Mouse (Mus musculus): ENCODE data around the gene Gprc5d. TPM values are rescaled to one million over a fixed set of nuclear protein-coding genes. Genes with fewer than 3 reads are reported as not detected.

Gprc5d gene
- total RNA-seq, 4 experiments from 2014 or later: not detected

DNA sequence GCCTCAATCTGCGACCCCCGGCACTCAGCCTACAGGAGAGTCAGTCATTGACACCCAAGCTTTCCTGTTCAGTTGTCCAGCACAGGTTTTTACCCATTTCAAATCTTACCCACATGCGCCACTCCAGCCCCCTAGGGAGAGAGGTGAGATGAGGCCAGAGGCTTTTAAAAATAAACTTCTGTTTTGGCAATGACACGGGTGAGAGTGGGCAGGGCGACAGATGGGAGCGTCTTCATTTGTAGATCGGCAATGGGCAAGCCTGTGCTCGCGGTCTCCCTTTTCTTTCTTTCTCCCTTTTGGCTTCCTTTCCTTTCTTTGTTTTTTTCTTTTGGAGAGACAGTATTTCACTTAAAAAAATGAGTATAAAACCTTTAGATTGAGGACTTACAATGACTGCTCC, 15.4 kb upstream of the Gprc5d start:
- DNase-seq: no peak

GRCm38 (mm10) chr6:135133086-135133485, 15.0 kb upstream of the Gprc5d start:
- no peak for DNase-seq

- DNase-seq: no peak
Measured at GRCm38 (mm10) chr6:135124755-135125380, 6.8 kb upstream of the Gprc5d start.

- DNase-seq: no peak
Measured at GRCm38 (mm10) chr6:135116479-135116878, 1.6 kb downstream of the Gprc5d start.

DNA sequence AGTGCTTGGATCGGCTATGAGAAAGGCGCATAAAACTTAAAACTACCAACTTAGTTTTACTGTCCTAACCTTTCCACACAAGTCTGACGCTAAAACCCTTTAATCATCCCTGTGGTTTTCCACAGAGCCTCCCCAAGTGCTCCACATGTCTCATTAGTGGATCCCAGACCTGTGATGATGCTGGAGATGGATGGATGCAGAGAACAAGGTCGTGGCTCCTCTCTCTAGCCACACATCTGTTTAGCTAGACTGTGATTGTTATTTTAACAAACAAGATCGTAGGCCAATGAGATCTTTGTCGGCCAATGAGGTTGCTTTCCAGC, 5.0 kb downstream of the Gprc5d start:
- DNase-seq: no peak

- DNase-seq: no peak
Measured at GRCm38 (mm10) chr6:135112411-135113113, 5.5 kb downstream of the Gprc5d start.

GRCm38 (mm10) chr6:135107014-135107413, 11.1 kb downstream of the Gprc5d start:
- no peak for DNase-seq

DNA sequence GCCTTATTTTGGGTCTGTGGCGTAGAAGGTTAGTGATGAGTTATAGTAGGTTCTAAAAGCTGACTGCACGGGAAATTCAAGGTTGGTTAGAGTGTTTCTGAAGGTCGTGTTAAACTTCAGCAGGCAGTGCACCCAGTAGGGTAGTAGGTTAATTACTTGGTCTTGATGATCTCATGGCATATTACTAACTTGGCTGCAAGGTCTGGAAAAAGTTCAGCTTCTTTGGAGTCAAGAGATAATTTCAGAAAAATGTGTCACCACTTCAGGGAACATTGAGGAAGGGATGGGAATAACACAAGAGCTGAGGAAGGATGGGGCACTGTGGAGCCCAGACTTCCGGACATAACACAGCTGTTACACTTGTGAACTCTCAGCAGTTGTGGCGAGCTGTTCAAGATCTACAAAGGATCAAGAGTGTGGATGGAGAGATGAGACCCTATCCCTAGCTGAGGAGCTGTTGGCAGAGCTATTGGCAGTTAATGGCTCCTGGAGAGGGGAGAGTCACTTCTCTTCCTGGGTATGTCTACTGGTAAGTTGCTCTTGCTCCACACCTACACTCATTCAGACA, 15.3 kb downstream of the Gprc5d start:
- DNase-seq: peak; percentile 30

DNA sequence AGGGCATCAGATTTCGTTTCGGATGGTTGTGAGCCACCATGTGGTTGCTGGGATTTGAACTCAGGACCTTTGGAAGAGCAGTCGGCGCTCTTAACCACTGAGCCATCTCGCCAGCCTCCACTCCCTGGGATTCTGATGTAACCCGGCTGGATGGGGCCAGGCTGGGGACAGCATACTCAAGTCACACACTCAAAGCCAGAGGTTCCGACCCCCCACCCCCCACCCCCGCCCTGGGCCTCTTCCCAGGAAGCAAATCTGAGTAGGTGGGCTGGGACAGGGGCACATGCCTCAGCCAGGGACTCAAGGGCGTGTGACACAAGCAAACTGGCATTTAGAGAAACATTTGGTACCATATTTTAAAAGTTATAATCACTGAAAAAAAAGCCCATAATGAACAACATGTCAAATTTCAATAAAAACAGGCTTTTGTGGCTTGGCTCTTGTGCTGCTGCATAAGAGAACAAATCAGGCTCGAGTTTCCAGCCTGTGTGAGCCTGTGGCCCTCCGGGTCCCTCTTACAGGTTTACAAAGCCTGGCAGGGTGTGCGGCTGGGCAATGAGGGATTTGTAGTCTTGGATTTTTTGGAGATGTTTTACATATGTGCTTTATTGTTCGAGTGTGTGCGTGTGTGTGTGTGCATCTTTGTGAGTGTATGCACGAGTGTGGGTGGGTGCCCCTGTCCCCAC, 17.2 kb downstream of the Gprc5d start:
- DNase-seq: no peak

DNA sequence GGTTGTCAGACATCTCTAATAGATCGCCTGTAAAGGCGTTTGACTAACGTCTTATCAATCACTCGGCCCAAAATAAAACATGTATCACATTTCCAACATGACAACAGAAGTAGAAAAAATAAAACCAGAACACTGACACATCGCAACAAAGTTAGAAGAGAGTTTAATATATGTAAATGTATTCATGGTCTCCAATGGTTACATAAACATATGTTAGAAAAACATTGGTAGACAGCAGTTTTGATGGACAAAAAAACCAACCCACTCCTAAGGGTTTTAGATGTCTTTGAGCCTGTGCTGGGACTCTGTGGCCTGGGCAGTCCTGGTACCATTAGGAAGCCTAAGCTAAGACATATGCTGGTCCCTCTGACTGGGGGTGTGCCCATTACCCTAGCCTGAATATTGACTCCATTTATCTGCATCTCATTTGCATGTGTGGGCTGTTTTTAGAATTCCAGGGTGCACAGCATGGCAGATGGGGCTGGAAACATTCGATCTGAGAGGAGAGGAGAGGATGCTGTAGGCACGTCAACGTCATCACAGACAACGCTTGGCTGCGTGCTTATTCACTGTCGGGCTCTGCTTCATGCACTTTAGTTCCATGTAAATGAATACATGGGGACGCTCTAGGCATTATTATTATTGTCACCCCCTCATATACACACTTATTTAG, 25.1 kb downstream of the Gprc5d start:
- DNase-seq: no peak

GRCm38 (mm10) chr6:135090661-135091060, 27.4 kb downstream of the Gprc5d start:
- DNase-seq: no peak

- no peak for DNase-seq
Measured at GRCm38 (mm10) chr6:135089786-135090185, 28.3 kb downstream of the Gprc5d start.

- DNase-seq: peak; percentile 37
Measured at GRCm38 (mm10) chr6:135087721-135088451, 30.2 kb downstream of the Gprc5d start.

DNA sequence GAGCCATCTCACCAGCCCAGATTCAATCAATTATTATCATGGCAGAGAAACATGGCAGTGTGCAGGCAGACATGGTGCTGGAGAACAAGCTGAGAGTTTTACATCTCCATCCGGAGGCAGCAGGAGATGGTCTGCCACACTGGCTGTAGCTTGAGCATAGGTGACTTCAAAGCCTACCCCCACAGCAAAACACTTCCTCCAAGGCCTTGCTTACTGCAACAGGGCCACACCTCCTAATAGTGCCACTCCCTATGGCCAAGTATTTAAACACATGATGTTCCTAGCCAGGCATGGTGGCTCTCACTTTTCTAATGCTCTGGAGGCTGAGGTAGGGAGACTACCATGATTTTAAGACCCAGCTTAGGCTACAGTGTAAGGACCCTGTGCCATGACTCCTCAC, 32.4 kb downstream of the Gprc5d start:
- DNase-seq: no peak

DNA sequence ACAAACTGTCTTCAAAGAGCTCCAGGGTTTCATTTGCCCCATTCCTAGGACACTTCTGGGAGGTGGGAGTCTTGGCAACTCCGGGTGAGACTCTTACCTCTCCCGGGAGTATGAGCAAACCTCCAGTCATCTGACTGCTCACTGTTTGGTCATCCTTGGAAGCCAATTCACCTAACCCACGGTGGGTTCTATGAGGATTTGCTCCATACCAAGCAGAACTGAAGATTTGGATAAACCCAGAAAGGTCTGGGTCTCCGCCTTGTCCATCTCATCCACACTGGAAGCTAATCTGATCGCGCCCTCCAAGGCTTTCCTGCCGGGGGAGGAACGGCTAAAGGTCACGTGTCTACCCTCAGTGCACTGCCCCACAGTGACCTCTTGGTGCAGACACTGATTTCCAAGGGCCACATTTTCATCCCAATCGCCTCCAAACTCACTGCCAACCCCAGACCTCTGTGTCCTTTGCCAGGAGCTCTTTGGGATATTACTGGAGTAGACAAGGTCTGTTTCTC, 34.0 kb downstream of the Gprc5d start:
- no peak for DNase-seq

GRCm38 (mm10) chr6:135078420-135078819, 39.7 kb downstream of the Gprc5d start:
- no peak for DNase-seq

DNA sequence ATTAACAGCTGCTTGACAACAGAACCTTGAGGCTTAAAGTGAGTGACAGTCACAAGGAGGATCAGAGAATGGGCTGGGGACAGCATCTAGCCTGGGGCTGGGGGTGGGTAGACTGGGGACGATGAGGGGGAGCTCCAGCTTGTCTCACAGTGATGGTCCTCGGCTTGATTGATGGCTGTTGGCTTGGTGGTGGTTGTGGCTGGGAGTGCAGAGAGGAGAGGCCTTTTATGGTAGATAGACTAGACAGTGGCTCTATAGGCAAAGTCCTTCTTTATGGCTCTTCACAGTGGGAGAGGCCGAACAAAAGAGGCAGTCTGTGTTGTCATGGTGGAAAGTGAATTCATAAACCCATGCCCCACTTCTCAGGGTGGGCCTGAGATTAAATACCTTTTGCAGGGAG, 41.9 kb downstream of the Gprc5d start:
- DNase-seq: no peak

GRCm38 (mm10) chr6:135074405-135074947, 43.6 kb downstream of the Gprc5d start:
- DNase-seq: no peak

GRCm38 (mm10) chr6:135070347-135070746, 47.7 kb downstream of the Gprc5d start:
- no peak for DNase-seq

DNA sequence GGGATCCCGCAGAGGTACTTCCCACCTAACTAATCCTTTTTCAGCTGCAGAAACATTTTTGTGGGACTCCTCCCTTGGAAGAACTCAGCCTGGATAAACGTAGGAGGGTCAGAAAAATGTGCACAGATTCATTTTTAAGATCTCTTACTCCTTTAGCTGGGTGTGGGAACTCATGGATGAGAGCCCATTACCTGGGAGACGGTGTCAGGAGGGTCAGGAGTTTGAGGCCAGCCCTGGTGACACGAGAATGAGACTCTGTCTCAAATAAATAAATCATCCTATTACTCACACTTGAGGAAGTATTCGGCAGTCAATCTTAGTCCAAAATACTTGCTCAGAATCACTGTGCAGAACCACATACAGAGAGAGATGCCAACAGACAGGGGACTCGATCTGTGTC, 48.2 kb downstream of the Gprc5d start:
- DNase-seq: no peak

DNA sequence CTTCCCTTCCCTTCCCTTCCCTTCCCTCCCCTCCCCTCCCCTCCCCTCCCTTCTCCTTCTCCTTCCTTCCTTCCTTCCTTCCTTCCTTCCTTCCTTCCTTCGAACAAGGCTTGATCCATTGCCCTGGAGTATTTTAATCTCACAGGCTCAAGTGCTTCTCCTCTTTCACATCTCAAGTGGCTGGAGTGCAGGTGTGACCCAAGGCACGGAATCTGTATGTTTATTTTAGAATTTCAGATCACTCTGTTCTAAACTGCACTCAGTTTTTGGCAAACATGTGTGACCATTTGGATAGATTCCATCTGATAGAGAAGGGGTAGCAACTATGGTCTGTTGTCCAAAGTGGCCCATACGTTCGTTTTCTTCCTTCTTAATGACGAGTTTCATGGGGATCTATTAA, 49.9 kb downstream of the Gprc5d start:
- no peak for DNase-seq
